Mouse (Mus musculus): ENCODE measurements around the gene Lrrc1.
"Not testable (repeated sequence)": the region's sequence is repeated elsewhere in the genome, so short reads cannot be mapped to it uniquely, and the experiment has no call there.

Gene Lrrc1

GRCm38 (mm10) chr9:77544354-77545067 lies at the start of gene Lrrc1:
Gene Lrrc1 (minus strand): TSS chr9:77544870.
- DNase-seq (ENCODE audit: low spot score in 2 of 2), result peak; percentile 76 to 79

- no peak for DNase-seq (ENCODE audit: low spot score in 2 of 2)
Measured at GRCm38 (mm10) chr9:77592423-77592822, 47.8 kb upstream of the Lrrc1 start.

- DNase-seq (ENCODE audit: low spot score in 2 of 2), result no peak
Measured at GRCm38 (mm10) chr9:77589496-77589895, 44.8 kb upstream of the Lrrc1 start.

GRCm38 (mm10) chr9:77587616-77588015 lies 42.9 kb upstream of the Lrrc1 start:
- DNase-seq (ENCODE audit: low spot score in 2 of 2), result no peak

GRCm38 (mm10) chr9:77586806-77587591 lies 42.3 kb upstream of the Lrrc1 start:
- DNase-seq (ENCODE audit: low spot score in 2 of 2), result no peak

GRCm38 (mm10) chr9:77584746-77585145 lies 40.1 kb upstream of the Lrrc1 start:
- no peak for DNase-seq (ENCODE audit: low spot score in 2 of 2)

GRCm38 (mm10) chr9:77583302-77583701 lies 38.6 kb upstream of the Lrrc1 start:
- no peak for DNase-seq (ENCODE audit: low spot score in 2 of 2)

- DNase-seq (ENCODE audit: low spot score in 2 of 2), result peak in 1 of 2 experiments; percentile 25
Measured at GRCm38 (mm10) chr9:77579827-77580226, 35.2 kb upstream of the Lrrc1 start.

GRCm38 (mm10) chr9:77577931-77578330 lies 33.3 kb upstream of the Lrrc1 start:
- DNase-seq (ENCODE audit: low spot score in 2 of 2), result no peak

- no peak for DNase-seq (ENCODE audit: low spot score in 2 of 2)
Measured at GRCm38 (mm10) chr9:77577409-77577808, 32.7 kb upstream of the Lrrc1 start.

GRCm38 (mm10) chr9:77576320-77576719 lies 31.6 kb upstream of the Lrrc1 start:
- DNase-seq (ENCODE audit: low spot score in 2 of 2), result no peak

GRCm38 (mm10) chr9:77574996-77575395 lies 30.3 kb upstream of the Lrrc1 start:
- DNase-seq (ENCODE audit: low spot score in 2 of 2), result not testable (repeated sequence)

- DNase-seq (ENCODE audit: low spot score in 2 of 2), result no peak
Measured at GRCm38 (mm10) chr9:77571851-77572250, 27.2 kb upstream of the Lrrc1 start.

- no peak for DNase-seq (ENCODE audit: low spot score in 2 of 2)
Measured at GRCm38 (mm10) chr9:77568789-77569506, 24.3 kb upstream of the Lrrc1 start.

- DNase-seq (ENCODE audit: low spot score in 2 of 2), result no peak
Measured at GRCm38 (mm10) chr9:77561827-77562226, 17.2 kb upstream of the Lrrc1 start.

- DNase-seq (ENCODE audit: low spot score in 2 of 2), result no peak
Measured at GRCm38 (mm10) chr9:77557963-77558362, 13.3 kb upstream of the Lrrc1 start.

GRCm38 (mm10) chr9:77557181-77557580 lies 12.5 kb upstream of the Lrrc1 start:
- DNase-seq (ENCODE audit: low spot score in 2 of 2), result no peak

- no peak for DNase-seq (ENCODE audit: low spot score in 2 of 2)
Measured at GRCm38 (mm10) chr9:77556435-77556834, 11.8 kb upstream of the Lrrc1 start.

- DNase-seq (ENCODE audit: low spot score in 2 of 2), result no peak
Measured at GRCm38 (mm10) chr9:77553465-77553864, 8.8 kb upstream of the Lrrc1 start.

- DNase-seq (ENCODE audit: low spot score in 2 of 2), result peak in 1 of 2 experiments; percentile 41
Measured at GRCm38 (mm10) chr9:77551036-77551512, 6.4 kb upstream of the Lrrc1 start.

- no peak for DNase-seq (ENCODE audit: low spot score in 2 of 2)
Measured at GRCm38 (mm10) chr9:77546010-77546409, 1.3 kb upstream of the Lrrc1 start.

- no peak for DNase-seq (ENCODE audit: low spot score in 2 of 2)
Measured at GRCm38 (mm10) chr9:77545068-77545421, 375 bp upstream of the Lrrc1 start.

Measured in spleen, postnatal 10 days (tissue).